Mouse (Mus musculus): Measurements from ENCODE around the gene Spata45.

GRCm38 (mm10) chr1:191020217-191020924 lies 16.1 kb upstream of the Spata45 start:
- TF ChIP-seq ZNF384 (IDR thresholded peaks at IDR 0.05; ENCODE audit: low read depth, low read length) (no peak), ZC3H11A (IDR thresholded peaks at IDR 0.05; ENCODE audit: borderline replicate concordance, low read depth, low read length) (no peak), MAFK (IDR thresholded peaks at IDR 0.05; ENCODE audit: insufficient read depth, low read depth, low read length) (no peak)
